Mouse (Mus musculus): ENCODE measurements at regions not wholly inside any gene's neighbourhood (a gene's known extent, or its start where the extent isn't known, plus 50 kb on each side); places are given as distances from the start of the nearest gene placed in this dataset.

GRCm38 (mm10) chr12:59770980-59771379 lies 551.5 kb upstream of the Fbxo33 start:
- Histone ChIP-seq H3K27ac (ENCODE audit: low read depth, low read length) (no peak overlapping the region), H3K4me2 (ENCODE audit: low read length) (no peak overlapping the region), H3K4me1 (ENCODE audit: control insufficient read depth, insufficient read depth, low read depth, low read length) (no peaks in the 10 kb centered on the region), H3K36me3 (ENCODE audit: control insufficient read depth, insufficient read depth, low read length) (no peaks in the 10 kb centered on the region), H3K27me3 (replicated peaks; ENCODE audit: control insufficient read depth, insufficient read depth, low read length) (no peaks in the 10 kb centered on the region), H3K9ac (ENCODE audit: low read depth, low read length) (no peak overlapping the region), H3K9me3 (ENCODE audit: control insufficient read depth, low read length) (no peaks in the 10 kb centered on the region), H3K4me3 (ENCODE audit: low read length) (no peak overlapping the region)
- WGBS, result 93% methylated on average over 1 of the region's 1 CpGs
- ATAC-seq, result no peak

- Histone ChIP-seq H3K27ac (ENCODE audit: low read depth, low read length) (no peak overlapping the region), H3K36me3 (ENCODE audit: control insufficient read depth, insufficient read depth, low read length) (no peaks in the 10 kb centered on the region), H3K9ac (ENCODE audit: low read depth, low read length) (no peak overlapping the region), H3K9me3 (ENCODE audit: control insufficient read depth, low read length) (no peaks in the 10 kb centered on the region), H3K4me2 (ENCODE audit: low read length) (no peak overlapping the region), H3K4me1 (ENCODE audit: control insufficient read depth, insufficient read depth, low read depth, low read length) (no peaks in the 10 kb centered on the region), H3K4me3 (ENCODE audit: low read length) (no peak overlapping the region), H3K27me3 (replicated peaks; ENCODE audit: control insufficient read depth, insufficient read depth, low read length) (no peaks in the 10 kb centered on the region)
- 86% methylated on average over 1 of the region's 1 CpGs for WGBS
- ATAC-seq, result no peak
These were observed 542.7 kb upstream of the Fbxo33 start for GRCm38 (mm10) chr12:59762260-59762659.

- Histone ChIP-seq H3K4me1 (ENCODE audit: control insufficient read depth, insufficient read depth, low read depth, low read length) (no peaks in the 10 kb centered on the region), H3K27me3 (replicated peaks; ENCODE audit: control insufficient read depth, insufficient read depth, low read length) (no peaks in the 10 kb centered on the region), H3K9me3 (ENCODE audit: control insufficient read depth, low read length) (no peaks in the 10 kb centered on the region), H3K4me2 (ENCODE audit: low read length) (no peak overlapping the region), H3K4me3 (ENCODE audit: low read length) (no peak overlapping the region), H3K27ac (ENCODE audit: low read depth, low read length) (no peak overlapping the region), H3K9ac (ENCODE audit: low read depth, low read length) (no peak overlapping the region), H3K36me3 (ENCODE audit: control insufficient read depth, insufficient read depth, low read length) (no peaks in the 10 kb centered on the region)
- WGBS, result 87% methylated on average over 2 of the region's 2 CpGs
- ATAC-seq, result no peak
These were observed 525.2 kb upstream of the Fbxo33 start for GRCm38 (mm10) chr12:59744768-59745167.

- Histone ChIP-seq H3K27ac (ENCODE audit: low read depth, low read length) (no peak overlapping the region), H3K9ac (ENCODE audit: low read depth, low read length) (no peak overlapping the region), H3K4me2 (ENCODE audit: low read length) (no peak overlapping the region), H3K9me3 (ENCODE audit: control insufficient read depth, low read length) (no peaks in the 10 kb centered on the region), H3K4me1 (ENCODE audit: control insufficient read depth, insufficient read depth, low read depth, low read length) (no peaks in the 10 kb centered on the region), H3K36me3 (ENCODE audit: control insufficient read depth, insufficient read depth, low read length) (no peaks in the 10 kb centered on the region), H3K27me3 (replicated peaks; ENCODE audit: control insufficient read depth, insufficient read depth, low read length) (no peaks in the 10 kb centered on the region), H3K4me3 (ENCODE audit: low read length) (no peak overlapping the region)
- no peak for ATAC-seq
- WGBS, result 84% methylated on average over 11 of the region's 11 CpGs
These were observed 523.7 kb upstream of the Fbxo33 start for GRCm38 (mm10) chr12:59743211-59743610.

- no peak for ATAC-seq
- H3K4me1 ChIP-seq (ENCODE audit: control insufficient read depth, insufficient read depth, low read depth, low read length), result no peaks in the 10 kb centered on the region
- 77% methylated on average over 1 of the region's 1 CpGs for WGBS
- no peaks in the 10 kb centered on the region for H3K36me3 ChIP-seq (ENCODE audit: control insufficient read depth, insufficient read depth, low read length)
- H3K4me3 ChIP-seq (ENCODE audit: low read length), result no peak overlapping the region
- H3K9me3 ChIP-seq (ENCODE audit: control insufficient read depth, low read length), result no peaks in the 10 kb centered on the region
- no peak overlapping the region for H3K27ac ChIP-seq (ENCODE audit: low read depth, low read length)
- no peaks in the 10 kb centered on the region for H3K27me3 ChIP-seq (replicated peaks; ENCODE audit: control insufficient read depth, insufficient read depth, low read length)
- no peak overlapping the region for H3K4me2 ChIP-seq (ENCODE audit: low read length)
- no peak overlapping the region for H3K9ac ChIP-seq (ENCODE audit: low read depth, low read length)
These were observed 505.4 kb upstream of the Fbxo33 start for GRCm38 (mm10) chr12:59724951-59725350.

GRCm38 (mm10) chr12:59722471-59723182 lies 503.1 kb upstream of the Fbxo33 start:
- no peak overlapping the region for H3K9ac ChIP-seq (ENCODE audit: low read depth, low read length)
- H3K4me2 ChIP-seq (ENCODE audit: low read length), result no peak overlapping the region
- 76% methylated on average over 6 of the region's 6 CpGs for WGBS
- no peak overlapping the region for H3K4me3 ChIP-seq (ENCODE audit: low read length)
- no peak for ATAC-seq
- H3K9me3 ChIP-seq (ENCODE audit: control insufficient read depth, low read length), result no peaks in the 10 kb centered on the region
- H3K27me3 ChIP-seq (replicated peaks; ENCODE audit: control insufficient read depth, insufficient read depth, low read length), result no peaks in the 10 kb centered on the region
- H3K27ac ChIP-seq (ENCODE audit: low read depth, low read length), result no peak overlapping the region
- H3K4me1 ChIP-seq (ENCODE audit: control insufficient read depth, insufficient read depth, low read depth, low read length), result no peaks in the 10 kb centered on the region
- H3K36me3 ChIP-seq (ENCODE audit: control insufficient read depth, insufficient read depth, low read length), result no peaks in the 10 kb centered on the region

GRCm38 (mm10) chr12:59713216-59713615 lies 493.7 kb upstream of the Fbxo33 start:
- Histone ChIP-seq H3K9me3 (ENCODE audit: control insufficient read depth, low read length) (no peaks in the 10 kb centered on the region), H3K27ac (ENCODE audit: low read depth, low read length) (no peak overlapping the region), H3K4me2 (ENCODE audit: low read length) (no peak overlapping the region), H3K4me3 (ENCODE audit: low read length) (no peak overlapping the region), H3K27me3 (replicated peaks; ENCODE audit: control insufficient read depth, insufficient read depth, low read length) (no peaks in the 10 kb centered on the region), H3K9ac (ENCODE audit: low read depth, low read length) (no peak overlapping the region), H3K4me1 (ENCODE audit: control insufficient read depth, insufficient read depth, low read depth, low read length) (no peaks in the 10 kb centered on the region), H3K36me3 (ENCODE audit: control insufficient read depth, insufficient read depth, low read length) (no peaks in the 10 kb centered on the region)
- WGBS, result 68% methylated on average over 3 of the region's 3 CpGs
- ATAC-seq, result no peak

- no peak for ATAC-seq
- no peaks in the 10 kb centered on the region for H3K36me3 ChIP-seq (ENCODE audit: control insufficient read depth, insufficient read depth, low read length)
- H3K4me2 ChIP-seq (ENCODE audit: low read length), result no peak overlapping the region
- WGBS, result 87% methylated on average over 2 of the region's 2 CpGs
- H3K4me1 ChIP-seq (ENCODE audit: control insufficient read depth, insufficient read depth, low read depth, low read length), result no peaks in the 10 kb centered on the region
- H3K27me3 ChIP-seq (replicated peaks; ENCODE audit: control insufficient read depth, insufficient read depth, low read length), result no peaks in the 10 kb centered on the region
- no peaks in the 10 kb centered on the region for H3K9me3 ChIP-seq (ENCODE audit: control insufficient read depth, low read length)
- no peak overlapping the region for H3K4me3 ChIP-seq (ENCODE audit: low read length)
- no peak overlapping the region for H3K9ac ChIP-seq (ENCODE audit: low read depth, low read length)
- no peak overlapping the region for H3K27ac ChIP-seq (ENCODE audit: low read depth, low read length)
These were observed 463.7 kb upstream of the Fbxo33 start for GRCm38 (mm10) chr12:59683235-59683634.

GRCm38 (mm10) chr12:59663161-59663560 lies 443.6 kb upstream of the Fbxo33 start:
- Histone ChIP-seq H3K4me3 (ENCODE audit: low read length) (no peak overlapping the region), H3K4me1 (ENCODE audit: control insufficient read depth, insufficient read depth, low read depth, low read length) (no peaks in the 10 kb centered on the region), H3K9ac (ENCODE audit: low read depth, low read length) (no peak overlapping the region), H3K9me3 (ENCODE audit: control insufficient read depth, low read length) (no peaks in the 10 kb centered on the region), H3K27ac (ENCODE audit: low read depth, low read length) (no peak overlapping the region), H3K4me2 (ENCODE audit: low read length) (no peak overlapping the region), H3K36me3 (ENCODE audit: control insufficient read depth, insufficient read depth, low read length) (no peaks in the 10 kb centered on the region), H3K27me3 (replicated peaks; ENCODE audit: control insufficient read depth, insufficient read depth, low read length) (no peaks in the 10 kb centered on the region)
- no peak for ATAC-seq

- H3K4me1 ChIP-seq (ENCODE audit: control insufficient read depth, insufficient read depth, low read depth, low read length), result no peaks in the 10 kb centered on the region
- no peak for ATAC-seq
- H3K9ac ChIP-seq (ENCODE audit: low read depth, low read length), result no peak overlapping the region
- H3K4me3 ChIP-seq (ENCODE audit: low read length), result no peak overlapping the region
- H3K36me3 ChIP-seq (ENCODE audit: control insufficient read depth, insufficient read depth, low read length), result no peaks in the 10 kb centered on the region
- H3K27ac ChIP-seq (ENCODE audit: low read depth, low read length), result no peak overlapping the region
- H3K9me3 ChIP-seq (ENCODE audit: control insufficient read depth, low read length), result no peaks in the 10 kb centered on the region
- 73% methylated on average over 1 of the region's 1 CpGs for WGBS
- no peaks in the 10 kb centered on the region for H3K27me3 ChIP-seq (replicated peaks; ENCODE audit: control insufficient read depth, insufficient read depth, low read length)
- H3K4me2 ChIP-seq (ENCODE audit: low read length), result no peak overlapping the region
These were observed 411.2 kb upstream of the Fbxo33 start for GRCm38 (mm10) chr12:59630678-59631077.
